Mouse (Mus musculus): ENCODE data around the gene Ier5.

The Ier5 gene

DNA sequence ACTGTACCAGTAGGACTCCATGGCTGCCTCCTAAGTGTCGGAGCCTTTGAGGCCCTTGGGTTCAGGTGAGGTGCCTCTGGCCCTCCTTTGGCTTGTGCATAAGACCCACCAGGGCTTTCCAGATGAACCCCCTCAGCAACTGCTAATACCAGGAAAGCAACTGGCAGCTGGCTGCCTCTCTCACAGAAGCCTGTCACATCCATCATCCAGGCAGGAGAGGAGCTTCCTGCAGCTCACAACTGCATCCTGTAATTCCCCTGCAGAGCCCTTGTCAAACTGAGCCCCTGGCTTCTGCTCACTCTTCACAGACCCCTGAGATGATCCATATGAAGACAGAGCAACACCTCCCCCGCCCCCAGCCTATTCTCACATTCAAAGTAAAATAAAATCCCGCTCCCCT is 21.8 kb downstream of the Ier5 start:
- no peak for DNase-seq (ENCODE audit: low spot score)

DNA sequence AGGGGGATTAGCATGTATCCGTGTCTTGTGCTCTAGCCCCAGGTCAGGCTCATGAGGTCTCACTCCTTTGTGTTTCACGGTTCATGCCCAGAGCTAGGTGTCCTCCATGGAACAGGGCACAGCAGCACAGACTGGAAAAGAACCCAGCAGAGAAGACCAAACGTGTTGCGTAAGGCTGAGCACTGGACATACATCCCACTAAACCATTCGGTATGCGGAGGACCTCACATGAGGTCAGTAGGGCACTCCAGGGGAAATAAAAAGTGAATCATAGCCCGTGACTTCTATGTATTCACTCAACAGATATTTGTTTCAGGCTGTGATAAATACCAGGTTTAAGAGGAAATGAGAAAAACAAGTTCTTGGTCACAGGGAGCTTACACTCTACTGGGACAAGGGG is 23.6 kb downstream of the Ier5 start:
- no peak for DNase-seq (ENCODE audit: low spot score)

DNA sequence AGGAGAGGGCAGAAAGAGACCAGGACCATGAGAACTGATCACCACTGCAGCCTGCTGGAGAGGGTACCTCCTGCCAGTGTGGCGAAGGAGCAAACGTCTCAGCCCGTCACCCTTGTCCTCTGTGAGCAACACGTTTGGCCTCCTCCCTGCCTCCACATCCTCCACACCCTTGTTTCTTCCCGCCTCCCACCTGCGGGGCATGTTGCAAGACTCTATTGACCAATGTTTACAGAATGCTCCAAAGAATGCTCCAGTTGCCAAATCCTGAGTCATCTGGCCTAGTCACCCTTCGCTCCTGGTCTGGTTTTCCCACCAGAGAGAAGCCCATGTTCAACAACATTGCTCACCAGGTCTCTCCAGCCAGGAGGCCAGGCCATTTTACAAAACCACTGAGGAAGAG is 24.6 kb downstream of the Ier5 start:
- DNase-seq (ENCODE audit: low spot score) = no peak

DNA sequence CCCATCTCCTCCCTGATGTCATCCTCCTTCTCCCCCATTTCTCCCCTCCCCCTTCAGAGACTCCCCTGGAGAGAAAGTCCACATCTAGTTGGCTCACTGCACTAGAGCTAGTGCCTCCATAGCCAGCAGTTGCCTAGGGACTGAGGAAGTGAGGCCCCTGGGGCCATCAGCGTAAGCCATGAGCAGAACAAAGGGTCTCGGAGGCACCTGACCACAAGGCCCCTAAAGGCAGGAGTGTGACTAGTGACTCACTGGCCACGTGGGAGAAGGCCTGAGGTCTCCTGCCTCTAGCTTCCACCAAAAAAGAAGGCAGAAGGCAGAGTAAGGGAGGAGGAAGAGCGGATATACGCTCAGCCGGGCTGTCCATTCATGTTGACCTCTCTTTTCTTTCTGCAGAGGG is 25.5 kb downstream of the Ier5 start:
- DNase-seq (ENCODE audit: low spot score) = no peak

DNA sequence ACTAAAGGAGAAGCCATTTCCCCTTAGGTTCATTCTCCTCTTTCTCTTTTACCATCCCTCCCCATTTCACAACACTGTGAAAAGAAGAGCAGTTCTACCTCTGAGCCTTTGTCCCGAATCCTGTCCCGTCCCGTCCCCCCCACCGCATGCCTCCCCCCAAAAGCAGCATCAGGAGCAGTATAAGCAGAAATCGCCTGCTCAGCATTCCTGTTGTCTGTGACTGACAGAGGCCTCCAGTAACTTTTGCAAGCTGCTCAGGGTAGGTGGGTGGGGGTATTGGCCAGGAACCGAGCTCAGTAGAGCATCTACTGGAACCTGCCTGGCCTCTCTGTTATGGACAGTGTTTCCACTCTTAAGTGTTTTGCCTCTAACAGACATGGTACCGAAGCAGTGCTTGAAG is 26.3 kb downstream of the Ier5 start:
- DNase-seq (ENCODE audit: low spot score) = no peak

DNA sequence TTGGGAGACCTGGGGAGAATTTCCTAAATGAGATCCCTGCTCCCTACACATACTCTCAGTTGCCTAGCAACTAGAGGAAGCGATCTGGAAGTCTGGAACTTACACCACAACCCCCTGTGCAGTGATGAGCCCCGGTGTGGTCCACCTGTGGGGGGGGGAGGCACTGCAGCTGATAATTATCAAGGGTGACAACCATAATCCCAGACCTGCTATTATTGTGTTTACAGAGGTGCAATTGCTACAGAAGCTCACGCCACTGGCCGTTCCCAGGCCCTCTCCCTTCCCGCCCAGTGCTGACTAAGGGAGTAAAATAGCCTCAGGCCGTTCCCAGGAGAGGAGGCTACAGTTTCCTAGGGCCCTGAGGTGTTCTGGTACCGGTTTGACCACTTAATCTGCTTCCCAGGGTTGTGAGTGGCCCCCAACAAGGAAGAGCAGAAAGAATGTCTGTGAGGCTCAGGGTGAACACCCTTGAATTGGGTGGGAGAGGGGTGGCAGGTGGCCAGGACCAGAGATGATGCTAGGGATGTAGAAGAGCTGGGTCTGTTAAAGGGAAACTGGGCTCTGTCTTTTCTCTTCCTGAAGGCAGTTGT is 28.1 kb downstream of the Ier5 start:
- DNase-seq (ENCODE audit: low spot score) = no peak

DNA sequence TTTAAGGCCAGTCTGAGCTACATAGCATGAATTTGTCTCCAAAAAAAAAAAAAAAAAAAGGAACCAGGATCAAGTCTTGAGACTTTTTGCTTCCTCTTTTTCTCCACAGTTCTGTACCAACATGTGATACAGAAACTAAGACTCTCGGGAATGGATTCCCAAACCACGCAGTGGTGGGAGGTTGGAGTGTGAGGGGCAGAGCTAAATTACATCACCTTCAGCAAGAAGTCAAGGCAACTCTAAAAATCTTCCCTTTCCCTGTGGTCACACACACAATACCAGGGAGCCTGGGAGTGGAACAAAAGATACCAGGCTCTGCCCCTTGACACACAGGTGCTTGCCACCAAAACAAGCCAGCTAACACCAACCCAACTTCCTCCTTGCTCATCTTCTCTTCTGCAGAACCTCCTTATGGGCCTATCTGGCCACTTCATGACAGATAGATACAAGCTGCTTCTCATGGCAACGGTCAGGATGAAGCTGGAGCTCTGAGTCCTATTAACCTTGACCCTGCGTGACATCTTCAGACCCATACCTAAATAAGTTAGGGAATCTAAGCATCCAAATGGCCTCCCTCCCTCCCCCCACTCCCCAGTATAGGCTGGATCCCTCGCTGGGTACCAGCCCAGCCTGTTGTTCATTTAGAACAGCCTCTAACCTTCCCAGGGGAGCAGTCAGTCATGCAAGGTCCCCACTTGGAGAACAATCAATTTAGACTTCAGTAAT is 28.7 kb downstream of the Ier5 start:
- DNase-seq (ENCODE audit: low spot score) = no peak

DNA sequence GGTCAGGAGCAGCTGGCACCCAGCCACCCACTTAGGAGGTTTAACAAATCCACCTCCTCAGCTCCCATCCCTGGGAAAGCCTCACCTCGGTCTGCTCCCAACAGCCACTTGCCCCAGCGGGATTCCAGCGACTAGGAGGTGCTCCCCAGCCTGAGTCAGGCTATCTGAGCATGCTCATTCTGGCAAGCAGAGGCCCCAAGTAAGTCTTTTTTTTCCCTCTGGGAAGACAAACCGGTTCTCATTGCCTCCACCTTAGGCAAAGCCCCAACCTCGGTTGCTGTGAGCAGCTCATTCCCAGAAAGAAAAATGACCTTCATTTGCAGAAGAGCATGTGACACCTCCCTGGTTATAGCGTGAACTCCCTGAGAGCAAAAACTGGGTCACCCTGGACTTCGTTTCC is 29.7 kb downstream of the Ier5 start:
- no peak for DNase-seq (ENCODE audit: low spot score)

DNA sequence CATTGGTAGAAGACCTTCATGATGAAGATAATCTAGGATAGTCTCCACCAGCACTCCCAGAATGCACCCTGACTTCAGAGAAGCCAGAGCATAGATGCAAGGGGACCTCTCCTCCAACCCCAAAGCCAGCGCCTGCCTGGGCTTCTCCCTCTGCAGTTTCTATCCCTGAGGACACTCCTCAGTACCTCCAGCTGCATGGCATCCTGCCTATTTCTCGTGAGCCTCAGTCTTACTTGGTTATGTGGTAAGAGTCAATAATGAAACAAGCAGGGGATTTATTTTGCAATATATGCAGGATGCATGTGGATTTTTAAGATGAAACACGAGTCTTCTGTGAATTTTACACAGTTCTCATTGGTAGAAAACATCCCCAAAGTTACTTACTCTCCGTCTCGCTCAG is 33.2 kb downstream of the Ier5 start:
- DNase-seq (ENCODE audit: low spot score) = no peak

DNA sequence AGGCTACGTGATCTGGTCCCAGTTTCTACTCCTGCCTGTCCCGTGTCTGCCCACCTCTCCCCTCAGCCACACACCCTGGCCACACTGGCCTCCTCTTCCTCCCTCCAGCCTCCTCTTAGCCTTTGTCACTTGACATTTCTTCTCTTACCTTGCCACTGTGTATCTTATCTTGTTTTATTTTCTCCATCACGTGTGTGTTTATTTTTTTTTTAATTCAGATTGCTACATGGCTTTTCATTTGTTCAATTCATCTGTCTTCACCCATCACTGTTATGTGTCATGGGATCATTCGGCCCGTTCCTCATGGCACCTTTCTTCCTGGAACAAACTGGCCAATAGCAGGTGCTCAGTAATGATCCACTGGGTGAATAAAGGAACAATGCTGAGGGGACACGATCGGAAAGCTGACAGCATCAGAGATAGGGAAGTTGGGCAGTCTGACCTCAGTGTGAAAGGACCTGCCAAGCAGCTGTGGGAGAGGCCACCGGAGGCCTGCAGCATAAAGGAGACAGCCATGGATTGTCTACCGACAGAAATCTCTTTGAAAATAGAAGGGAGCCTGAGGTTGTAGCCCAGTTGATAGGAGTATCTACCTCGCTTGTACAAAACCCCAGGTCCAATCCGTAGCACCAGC is 34.3 kb downstream of the Ier5 start:
- no peak for DNase-seq (ENCODE audit: low spot score)

DNA sequence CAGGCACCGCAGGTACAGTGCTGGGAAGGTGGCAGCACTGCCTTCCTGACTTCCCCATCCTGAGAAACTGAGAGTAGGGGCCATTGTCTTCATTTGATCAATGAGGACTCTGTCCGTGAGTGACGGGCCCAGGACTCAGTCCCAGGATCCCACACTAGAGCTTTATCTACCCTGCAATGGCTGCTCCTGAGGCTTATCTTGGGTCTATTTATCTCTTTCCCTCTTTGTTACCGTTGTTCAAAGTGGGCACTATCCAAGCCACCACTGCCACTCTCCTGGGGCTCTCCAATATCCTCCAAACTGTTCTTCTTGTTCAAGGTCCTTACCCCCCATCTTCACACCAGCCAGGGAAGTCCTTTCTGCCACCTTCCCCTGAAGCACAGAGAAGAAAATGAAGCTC is 34.8 kb downstream of the Ier5 start:
- DNase-seq (ENCODE audit: low spot score) = no peak

DNA sequence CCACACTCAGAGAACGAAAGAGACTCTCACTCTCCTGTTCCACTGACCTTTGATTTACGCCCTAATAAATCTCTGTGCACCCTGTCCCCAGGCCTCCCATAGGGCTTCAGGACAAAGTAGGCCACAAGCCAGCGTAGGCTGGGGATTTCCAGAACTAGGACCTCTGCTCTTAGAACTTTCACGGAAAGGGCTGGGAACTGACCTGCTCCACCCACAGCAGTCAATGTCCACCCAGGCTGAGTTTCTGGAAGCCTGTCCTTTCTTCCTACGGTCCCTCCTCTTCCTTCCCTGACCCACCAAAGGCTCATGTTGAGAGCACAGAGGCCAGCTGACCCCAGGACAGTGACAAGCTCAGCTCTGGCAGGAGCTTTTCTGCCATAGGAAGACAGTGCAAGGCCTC is 35.3 kb downstream of the Ier5 start:
- DNase-seq (ENCODE audit: low spot score) = no peak

DNA sequence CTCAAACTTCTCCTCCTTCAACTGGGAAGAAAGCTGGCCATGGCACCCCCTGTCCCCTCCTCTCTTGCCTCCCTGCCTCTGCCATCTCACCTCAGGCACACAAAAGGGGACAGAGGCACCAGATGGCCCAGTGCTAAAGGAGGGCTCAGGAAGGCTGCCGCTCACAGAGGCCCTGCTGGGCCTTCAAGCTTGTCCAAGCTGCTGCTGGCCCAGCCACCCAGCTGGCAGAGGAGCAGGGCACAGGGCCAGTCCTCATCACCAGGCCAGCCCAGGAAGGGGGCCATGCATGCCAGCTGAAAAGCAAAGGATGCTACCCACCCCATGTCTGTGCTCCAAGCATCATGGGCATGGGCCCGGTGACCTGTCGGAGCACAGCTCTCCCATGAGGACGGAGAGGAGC is 36.5 kb downstream of the Ier5 start:
- DNase-seq (ENCODE audit: low spot score) = no peak

DNA sequence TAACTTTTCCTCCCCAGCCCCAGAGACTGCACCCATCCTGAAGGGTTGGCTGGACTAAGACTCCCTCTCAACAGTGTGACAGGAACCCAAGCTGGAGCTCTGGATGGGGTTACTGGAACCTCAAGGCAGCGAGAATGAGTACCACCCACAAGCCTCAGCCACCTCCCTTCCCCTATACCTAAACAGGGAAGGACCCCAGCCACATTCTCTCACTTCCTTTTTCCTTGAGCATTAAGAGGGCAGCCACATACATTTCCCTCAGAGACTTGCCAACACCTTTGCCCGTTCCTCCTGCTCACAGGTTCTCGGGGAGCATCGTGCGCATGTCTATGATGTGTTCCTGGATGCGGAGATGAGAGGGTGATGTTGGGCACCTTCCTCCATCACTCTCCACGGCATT is 37.4 kb downstream of the Ier5 start:
- DNase-seq (ENCODE audit: low spot score) = no peak

DNA sequence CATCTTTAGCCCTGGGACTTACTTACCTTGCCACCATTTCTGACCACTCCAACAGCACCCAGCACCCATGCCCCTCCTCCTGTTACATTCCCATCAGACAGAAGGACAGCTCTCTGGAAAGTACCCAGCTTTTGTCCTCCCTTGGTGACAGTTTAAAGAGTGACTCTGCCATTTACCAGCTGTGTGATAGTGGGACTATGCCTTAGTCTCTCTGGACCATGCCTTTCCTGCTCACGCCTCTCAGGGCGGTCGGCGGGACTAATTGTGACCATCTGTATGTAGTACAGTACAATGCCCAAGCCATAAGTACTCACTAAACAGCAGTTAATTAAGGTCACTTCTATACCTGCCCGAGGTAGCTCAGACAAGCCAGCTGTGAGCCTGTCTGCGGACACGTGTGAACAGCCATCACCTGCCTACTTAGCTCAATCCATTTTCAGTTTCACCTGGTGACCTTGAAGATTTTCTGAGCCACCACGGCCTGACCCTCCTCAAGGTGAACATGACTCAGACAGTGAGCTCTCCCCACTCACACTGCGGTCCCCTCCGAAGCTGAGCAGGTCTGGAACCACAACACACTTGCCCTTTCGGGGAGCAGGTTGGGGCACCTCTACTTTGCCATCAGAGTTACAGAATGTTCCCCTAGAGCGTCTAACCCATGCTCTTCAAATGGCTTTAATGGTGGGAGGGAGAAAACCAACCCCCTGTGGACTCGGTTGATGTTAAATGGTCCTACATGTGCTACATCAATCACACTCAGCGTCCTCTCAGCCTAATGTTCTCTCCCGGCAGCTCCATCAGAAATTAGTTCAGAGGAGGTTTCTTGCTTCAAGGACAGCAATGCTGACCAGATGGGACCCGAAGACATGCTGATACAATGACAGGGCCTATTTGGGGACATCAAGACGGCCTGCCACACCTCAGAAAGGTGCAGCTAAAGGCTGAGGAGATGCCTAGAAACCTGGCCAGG is 38.3 kb downstream of the Ier5 start:
- no peak for DNase-seq (ENCODE audit: low spot score)

DNA sequence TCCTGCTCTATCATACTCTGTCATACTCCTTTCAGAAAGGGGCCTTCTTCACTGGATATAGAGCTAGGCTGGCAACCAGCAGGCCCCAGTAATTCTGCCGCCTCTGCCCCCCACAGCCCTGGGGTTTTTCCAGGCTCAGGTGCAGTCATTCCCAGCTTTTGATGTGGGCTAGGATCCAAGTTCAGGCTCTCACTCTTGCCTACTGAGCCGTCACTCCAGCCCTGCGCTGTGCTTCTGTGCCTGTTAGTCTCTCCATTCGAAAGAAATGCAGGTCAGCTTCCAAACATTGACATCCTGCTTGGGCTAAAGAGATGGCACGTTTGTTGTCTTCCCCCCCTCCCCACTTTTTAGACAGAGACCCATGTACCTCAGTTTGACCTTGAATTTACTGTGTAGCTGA is 39.2 kb downstream of the Ier5 start:
- no peak for DNase-seq (ENCODE audit: low spot score)

DNA sequence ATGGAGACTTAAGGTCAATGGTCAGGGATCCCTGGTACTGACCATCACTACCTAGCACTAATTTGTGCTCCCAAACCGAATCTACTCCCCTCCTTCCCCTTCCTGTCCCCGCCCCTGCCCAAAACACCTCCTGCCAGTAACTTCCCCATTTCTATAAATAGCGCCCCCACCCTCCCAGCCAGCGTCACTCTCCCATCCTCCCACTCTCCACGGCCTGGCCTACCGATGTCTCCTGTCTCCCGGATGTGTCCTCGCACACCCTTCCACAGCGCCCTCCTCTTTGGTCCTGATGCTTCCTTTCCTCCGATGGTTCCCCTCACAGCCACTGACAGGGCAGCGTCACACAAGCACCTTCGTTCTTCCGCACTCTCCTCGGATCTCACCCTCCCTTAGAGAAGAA is 39.9 kb downstream of the Ier5 start:
- peak; percentile 81 for DNase-seq (ENCODE audit: low spot score)

DNA sequence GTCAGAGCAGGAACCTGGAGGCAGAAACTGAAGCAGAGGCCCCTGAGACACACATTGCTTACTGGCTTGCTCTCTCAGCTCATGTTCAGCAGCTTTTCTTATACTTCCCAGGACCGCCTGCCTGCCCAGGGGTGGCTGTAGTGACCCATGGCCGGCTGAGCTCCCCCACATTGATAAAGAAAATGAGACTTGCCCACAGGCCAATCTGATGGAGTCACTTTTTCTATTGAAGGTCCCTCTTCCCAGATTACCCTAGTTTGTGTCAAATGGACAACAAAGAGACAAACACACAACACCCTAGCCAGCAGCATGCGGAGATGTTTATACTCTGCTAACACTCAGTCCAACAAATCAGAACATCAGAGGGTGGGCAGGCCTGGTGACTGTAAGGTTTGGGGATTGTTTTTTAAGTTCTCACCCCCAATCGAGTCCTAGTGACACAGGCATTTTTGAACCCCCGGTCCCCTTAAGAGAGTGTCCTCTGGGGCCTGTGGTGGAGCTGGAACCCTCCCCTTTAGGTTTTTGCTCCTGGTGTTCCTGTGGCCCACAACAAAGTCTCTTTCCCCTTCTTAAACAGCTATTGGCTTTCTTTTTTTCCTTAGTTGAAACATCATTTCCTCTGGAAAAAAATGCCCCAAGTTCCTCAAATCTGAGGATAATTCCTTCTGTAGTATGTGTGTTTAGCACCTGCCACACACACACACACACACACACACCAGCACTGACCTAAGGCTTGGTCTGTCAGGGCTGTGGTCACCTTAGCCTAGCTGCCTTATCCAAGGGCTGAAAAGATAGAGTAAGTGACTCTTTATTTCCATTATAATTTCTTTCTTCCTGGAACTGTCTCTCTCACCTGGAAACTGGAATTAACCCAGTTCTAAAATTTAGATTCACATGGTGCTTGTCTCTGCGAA is 41.1 kb downstream of the Ier5 start:
- no peak for DNase-seq (ENCODE audit: low spot score)

DNA sequence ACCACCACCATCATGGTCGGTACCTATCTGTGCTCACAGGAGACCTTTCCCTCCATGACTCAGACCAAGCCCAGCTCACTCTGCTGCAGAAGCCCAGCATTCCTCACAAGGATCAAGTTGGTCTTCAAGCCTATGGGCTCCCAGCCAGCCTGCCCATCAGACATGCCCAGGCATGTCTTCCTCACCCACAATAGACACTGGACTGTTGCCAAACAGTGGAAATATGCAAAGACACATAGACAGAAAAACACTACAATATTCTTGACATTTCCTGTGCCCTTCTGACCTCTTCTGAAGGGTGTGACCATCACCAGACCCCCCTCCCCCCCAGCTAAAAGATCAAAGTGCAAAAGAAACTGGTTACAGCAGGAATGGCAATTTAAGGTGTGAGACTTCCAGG is 43.3 kb downstream of the Ier5 start:
- no peak for DNase-seq (ENCODE audit: low spot score)

DNA sequence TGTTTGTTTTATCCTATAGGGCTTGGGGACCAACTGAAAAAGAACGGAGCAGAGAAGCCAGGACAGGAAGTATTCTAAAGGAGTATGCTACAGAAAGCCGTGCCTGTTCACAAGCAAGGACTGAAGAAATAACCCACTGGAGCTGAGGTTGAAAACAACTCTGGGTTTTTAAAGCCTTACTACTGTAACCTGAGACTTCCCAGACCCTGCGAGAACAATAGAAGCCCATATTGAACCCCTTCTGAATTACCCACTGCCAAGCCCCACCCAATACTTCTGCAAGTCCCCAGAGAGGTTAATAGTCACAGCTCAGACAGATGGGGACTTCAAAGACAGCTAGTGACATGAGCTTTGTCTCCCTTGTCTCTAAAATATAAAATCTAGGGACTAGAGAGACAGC is 44.4 kb downstream of the Ier5 start:
- no peak for DNase-seq (ENCODE audit: low spot score)

DNA sequence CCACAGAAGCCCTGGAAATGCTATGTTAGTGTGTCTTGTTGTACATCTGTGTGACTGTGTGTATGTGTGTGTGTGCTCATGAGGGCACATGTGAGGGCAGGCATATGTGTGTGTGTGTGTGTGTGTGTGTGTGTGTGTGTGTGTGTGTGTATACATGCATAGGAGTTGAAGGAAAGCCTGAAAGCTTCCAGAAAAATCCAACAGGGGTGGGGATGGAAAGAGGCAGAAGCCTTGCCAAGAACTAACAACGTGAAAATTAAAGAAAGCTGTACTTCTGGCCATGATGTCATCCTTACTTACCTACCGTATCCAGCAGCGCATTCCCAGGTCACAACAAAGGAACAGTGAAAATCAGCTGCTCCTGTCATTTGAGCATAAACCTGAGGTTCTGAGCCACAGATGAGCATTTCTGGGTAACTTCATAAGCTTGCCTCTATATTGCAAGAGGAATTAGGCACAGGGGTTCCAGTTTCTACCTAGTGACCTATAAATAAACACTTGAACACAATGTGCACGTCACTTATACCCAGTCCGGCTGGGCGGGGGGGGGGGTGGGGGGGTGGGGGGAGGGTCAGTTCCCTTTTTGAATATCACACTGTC is 45.0 kb downstream of the Ier5 start:
- no peak for DNase-seq (ENCODE audit: low spot score)

All from T-cell, adult 2 months (primary cell).